Mouse (Mus musculus) midbrain, postnatal 0 days (tissue): ENCODE measurements around the gene Slc10a2. TPM values are rescaled to one million over a fixed set of nuclear protein-coding genes. Genes with fewer than 3 reads are reported as not detected.
"Not testable (repeated sequence)": the region's sequence is repeated elsewhere in the genome, so short reads cannot be mapped to it uniquely, and the experiment has no call there.

Experiments used
- ATAC-seq: fragments of 200-750 bp; cut with Nextera tagmentation; 2 replicates; pipeline ENCODE4 v1.8.0; 2017; ENCODE audit warnings: moderate number of reproducible peaks, mild to moderate bottlenecking, moderate TSS enrichment, moderate library complexity; ENCODE audit not compliant: low FRiP score
- DNase-seq: peaks from one replicate; pipeline ENCODE4 v3.0.0-alpha.2; 2015; ENCODE audit warnings: low spot score
- H3K27ac ChIP-seq: fragments of 300-500 bp; sonication (generic); 2 replicates; pipeline ENCODE4 v1.5.1; 2014; ENCODE audit warnings: low read depth, mild to moderate bottlenecking, low read length, mixed read lengths
- H3K27me3 ChIP-seq: fragments of 300-500 bp; sonication (generic); 2 replicates; pipeline ENCODE4 v1.6.1; 2014; ENCODE audit warnings: low read length, control low read depth, mixed read lengths; ENCODE audit not compliant: insufficient read depth
- H3K36me3 ChIP-seq: fragments of 300-500 bp; sonication (generic); 2 replicates; pipeline ENCODE4 v1.6.1; 2014; ENCODE audit warnings: low read length, control low read depth, mixed read lengths; ENCODE audit not compliant: insufficient read depth
- H3K4me1 ChIP-seq: fragments of 300-500 bp; sonication (generic); 2 replicates; pipeline ENCODE4 v1.6.1; 2014; ENCODE audit warnings: mild to moderate bottlenecking, control low read depth, antibody characterized with exemption, low read length, mixed read lengths; ENCODE audit not compliant: insufficient read depth
- H3K4me2 ChIP-seq: fragments of 300-500 bp; sonication (generic); 2 replicates; pipeline ENCODE4 v1.6.1; 2014; ENCODE audit warnings: low read depth, mild to moderate bottlenecking, low read length, mixed read lengths; ENCODE audit not compliant: poor library complexity, severe bottlenecking
- H3K4me3 ChIP-seq: fragments of 300-500 bp; sonication (generic); 2 replicates; pipeline ENCODE4 v1.5.1; 2014; ENCODE audit warnings: low read depth, mild to moderate bottlenecking, low read length, moderate library complexity
- H3K9ac ChIP-seq: fragments of 300-500 bp; sonication (generic); replicated peaks from 2 replicates; pipeline ENCODE4 v1.6.1; 2014; ENCODE audit warnings: mild to moderate bottlenecking, low read length, moderate library complexity, mixed read lengths; ENCODE audit not compliant: poor library complexity, severe bottlenecking
- H3K9me3 ChIP-seq: fragments of 300-500 bp; sonication (generic); 2 replicates; pipeline ENCODE4 v1.6.1; 2016; ENCODE audit warnings: low read length, control low read depth
- CTCF ChIP-seq: IDR thresholded peaks from 2 replicates; pipeline ENCODE4 v1.5.1; 2016; ENCODE audit warnings: antibody characterized with exemption, mild to moderate bottlenecking
- WGBS: fragments of 180-500 bp; shearing (Covaris S2); extraction: QIAGEN DNeasy Blood & Tissue Kit; methylation state at CpG from one replicate; pipeline ENCODE4 v1.1.7; 2014; 5-methylcytosine and 5-hydroxymethylcytosine counted together
- polyA plus RNA-seq: library from polyadenylated mRNA; unstranded; fragments of >200 nt; fragmentation: Nextera tagmentation; extraction: Ambion mirVana; gene quantifications from 2 replicates; pipeline ENCODE4 v1.2.1, GENCODE M21; 2015
- total RNA-seq: library from RNA; depleted of rRNA; stranded (reverse); fragments of >200 nt; gene quantifications from 2 replicates; pipeline ENCODE4 v1.2.3, GENCODE M21; 2014

Slc10a2 gene
- total and polyA plus RNA-seq, 2 experiments from 2014 or later: not detected

DNA sequence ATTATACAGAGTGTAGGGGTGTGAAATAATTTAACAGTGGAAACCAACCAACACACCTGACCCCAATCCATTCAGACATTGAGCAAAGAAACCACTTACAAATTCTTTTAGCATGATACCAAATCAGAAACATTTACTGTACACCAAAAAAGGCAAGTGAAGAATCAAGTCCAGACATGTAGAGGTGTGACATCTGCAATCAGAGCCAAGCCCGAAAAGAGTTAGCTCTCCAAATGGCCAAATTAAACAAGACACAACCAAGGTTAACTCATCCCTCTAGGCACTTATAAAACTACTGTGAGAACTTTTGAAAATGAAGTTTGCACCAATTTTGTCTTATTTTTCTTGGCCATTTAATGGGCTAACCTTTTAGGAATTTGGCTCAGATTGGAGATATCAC is 46.3 kb downstream of the Slc10a2 start:
- Histone ChIP-seq H3K4me3 (no peak overlapping the region), H3K4me1 (no peaks in the 10 kb centered on the region), H3K36me3 (no peaks in the 10 kb centered on the region), H3K9me3 (no peaks in the 10 kb centered on the region), H3K27me3 (no peaks in the 10 kb centered on the region), H3K4me2 (no peak overlapping the region), H3K27ac (no peak overlapping the region), H3K9ac (no peak overlapping the region)
- no peak for TF ChIP-seq CTCF
- DNase-seq: no peak
- no peak for ATAC-seq
- 92% methylated on average over 1 of the region's 1 CpGs for WGBS

DNA sequence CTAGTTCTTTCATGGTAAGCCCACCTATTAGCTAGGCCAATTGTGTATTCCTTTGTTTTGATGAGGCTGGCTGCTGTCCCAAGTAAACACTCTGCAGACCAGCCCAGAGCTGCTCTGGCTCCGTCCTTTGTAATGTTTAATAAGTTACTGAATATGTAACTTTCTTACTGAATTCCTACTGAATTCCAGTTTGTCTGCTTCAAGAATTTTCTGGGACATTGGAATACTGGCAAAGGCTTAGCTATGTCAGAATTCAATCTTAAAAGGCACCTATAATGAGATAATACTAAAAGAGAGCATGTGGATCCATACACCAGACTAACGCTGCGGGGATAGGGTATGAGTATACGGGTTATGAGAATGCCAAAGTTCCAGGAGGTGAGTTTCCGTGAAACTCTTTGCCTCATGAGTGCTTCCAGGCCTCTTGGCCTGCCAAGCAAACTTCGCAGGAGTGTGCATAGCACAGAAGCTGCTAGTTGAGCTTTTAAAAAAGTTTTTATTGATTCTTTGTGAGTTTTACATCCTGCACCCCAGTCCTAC is 60.7 kb downstream of the Slc10a2 start:
- H3K9me3 ChIP-seq, H3K4me3 ChIP-seq, DNase-seq, H3K36me3 ChIP-seq, H3K27ac ChIP-seq, ATAC-seq, H3K9ac ChIP-seq, H3K4me2 ChIP-seq, H3K4me1 ChIP-seq, H3K27me3 ChIP-seq: not testable (repeated sequence)
- 84% methylated on average over 6 of the region's 6 CpGs for WGBS

DNA sequence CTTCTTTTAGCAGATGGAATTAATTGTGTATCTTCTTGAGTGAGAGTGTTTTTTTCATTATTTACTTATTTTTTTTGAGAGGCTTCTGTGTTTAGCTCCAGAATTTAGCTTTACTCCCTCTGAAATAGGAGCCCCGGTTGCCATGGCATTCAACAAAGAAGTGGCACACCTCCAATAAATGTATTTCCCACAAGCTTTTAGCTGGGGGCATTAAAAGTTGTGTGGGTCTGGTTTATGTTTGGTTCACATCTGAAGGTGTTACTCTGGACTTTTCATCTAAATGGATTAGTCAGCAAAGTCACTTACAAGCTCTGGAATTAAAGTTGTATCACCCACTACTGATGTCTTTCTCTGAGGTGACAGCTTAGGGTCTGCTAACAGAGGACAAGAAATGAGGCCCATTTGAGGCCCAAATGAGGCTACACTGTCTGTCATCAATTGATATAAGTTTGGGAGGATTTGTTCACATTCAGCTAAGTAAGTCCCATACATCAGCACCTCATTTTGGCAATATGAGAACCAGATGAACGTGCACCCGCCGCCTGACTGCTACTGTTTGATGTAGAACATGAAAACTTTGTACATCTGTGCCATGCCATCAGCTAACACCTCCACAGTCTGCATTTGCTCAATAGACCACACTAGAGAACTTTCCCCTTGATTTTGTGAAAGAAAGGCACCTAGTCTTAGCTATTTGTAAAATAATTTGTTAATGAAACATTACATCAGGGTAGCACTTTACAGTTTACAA is 66.2 kb downstream of the Slc10a2 start:
- WGBS: 87% methylated on average over 4 of the region's 4 CpGs
- TF ChIP-seq CTCF: no peak
- ATAC-seq: no peak

More for the DNA sequence above, 66.2 kb downstream of the Slc10a2 start:
- no peak overlapping the region for H3K4me2 ChIP-seq
- no peak overlapping the region for H3K9ac ChIP-seq
- no peaks in the 10 kb centered on the region for H3K4me1 ChIP-seq
- DNase-seq: no peak
- H3K27ac ChIP-seq: no peak overlapping the region
- no peaks in the 10 kb centered on the region for H3K36me3 ChIP-seq
- H3K4me3 ChIP-seq: no peak overlapping the region
- no peaks in the 10 kb centered on the region for H3K27me3 ChIP-seq
- no peaks in the 10 kb centered on the region for H3K9me3 ChIP-seq
